Mouse (Mus musculus): ENCODE measurements around the gene Dock1. TPM values are rescaled to one million over a fixed set of nuclear protein-coding genes. Genes with fewer than 3 reads are reported as not detected.

The Dock1 gene
- polyA plus RNA-seq, 1 experiment: 1.2 TPM

DNA sequence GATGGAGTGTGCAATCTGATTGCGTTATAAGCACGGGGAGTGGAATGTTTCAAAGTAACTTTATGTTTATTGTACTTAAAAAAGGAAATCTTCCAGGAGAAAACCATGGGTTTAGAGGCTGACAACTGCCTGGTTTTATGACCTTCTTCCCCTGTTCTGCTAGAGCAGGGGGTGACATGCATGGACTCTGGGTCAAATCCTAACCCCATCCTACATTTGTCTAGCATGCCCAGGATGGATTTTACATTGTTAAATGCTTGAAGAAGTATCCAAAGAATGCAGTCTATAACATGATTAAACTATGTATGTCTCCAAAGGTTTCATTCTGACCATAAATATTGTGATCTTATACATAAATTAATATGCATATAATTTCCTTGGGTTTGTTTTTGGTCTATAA lies 229.0 kb downstream of the Dock1 start:
- peaks cover 10% of the 10 kb centered on the region for H3K36me3 ChIP-seq (replicated peaks; ENCODE audit: low read length)
- H3K27me3 ChIP-seq (replicated peaks): no peaks in the 10 kb centered on the region
- H3K9me3 ChIP-seq: no peaks in the 10 kb centered on the region
- no peak for TF ChIP-seq FLI1 (IDR thresholded peaks at IDR 0.05; ENCODE audit: low read length)
- no peak for TF ChIP-seq GATA1 (IDR thresholded peaks at IDR 0.05; ENCODE audit: borderline replicate concordance, low read length)
- H3K4me1 ChIP-seq: no peaks in the 10 kb centered on the region
- no peak overlapping the region for H3K4me3 ChIP-seq (replicated peaks)

GRCm38 (mm10) chr7:134901992-134902391 lies 231.5 kb downstream of the Dock1 start:
- H3K9me3 ChIP-seq: no peaks in the 10 kb centered on the region
- no peaks in the 10 kb centered on the region for H3K27me3 ChIP-seq (replicated peaks)
- H3K36me3 ChIP-seq (replicated peaks; ENCODE audit: low read length): peaks cover 4% of the 10 kb centered on the region
- H3K4me3 ChIP-seq (replicated peaks): no peak overlapping the region
- TF ChIP-seq GATA1 (IDR thresholded peaks at IDR 0.05; ENCODE audit: borderline replicate concordance, low read length) (no peak), FLI1 (IDR thresholded peaks at IDR 0.05; ENCODE audit: low read length) (no peak)
- H3K4me1 ChIP-seq: no peaks in the 10 kb centered on the region

DNA sequence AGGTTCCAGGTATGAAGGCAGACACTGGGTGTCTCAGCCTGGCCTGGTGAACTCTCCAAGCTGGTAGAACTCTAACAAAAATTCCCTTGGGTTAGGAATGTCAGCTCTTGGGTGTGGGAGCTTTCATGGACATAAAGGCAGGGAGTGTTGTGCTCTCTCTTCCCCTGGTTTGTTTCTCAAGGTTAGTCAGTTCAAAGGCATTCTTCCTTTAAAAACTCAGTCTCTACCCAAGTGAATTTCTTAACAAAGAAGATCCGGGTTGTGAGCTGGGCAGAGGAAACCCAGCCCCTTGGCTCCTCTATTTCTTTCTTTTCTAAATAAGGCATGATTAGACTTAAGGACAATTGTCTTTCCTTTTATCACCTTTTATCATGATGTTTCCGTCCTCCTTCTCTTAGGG lies 261.4 kb downstream of the Dock1 start:
- TF ChIP-seq GATA1 (IDR thresholded peaks at IDR 0.05; ENCODE audit: borderline replicate concordance, low read length) (no peak), FLI1 (IDR thresholded peaks at IDR 0.05; ENCODE audit: low read length) (no peak)
- Histone ChIP-seq H3K4me3 (replicated peaks) (no peak overlapping the region), H3K27me3 (replicated peaks) (peaks cover 15% of the 10 kb centered on the region), H3K9me3 (no peaks in the 10 kb centered on the region), H3K4me1 (peaks cover 5% of the 10 kb centered on the region; the same call in 1 of the 2 replicates), H3K36me3 (replicated peaks; ENCODE audit: low read length) (no peaks in the 10 kb centered on the region)

DNA sequence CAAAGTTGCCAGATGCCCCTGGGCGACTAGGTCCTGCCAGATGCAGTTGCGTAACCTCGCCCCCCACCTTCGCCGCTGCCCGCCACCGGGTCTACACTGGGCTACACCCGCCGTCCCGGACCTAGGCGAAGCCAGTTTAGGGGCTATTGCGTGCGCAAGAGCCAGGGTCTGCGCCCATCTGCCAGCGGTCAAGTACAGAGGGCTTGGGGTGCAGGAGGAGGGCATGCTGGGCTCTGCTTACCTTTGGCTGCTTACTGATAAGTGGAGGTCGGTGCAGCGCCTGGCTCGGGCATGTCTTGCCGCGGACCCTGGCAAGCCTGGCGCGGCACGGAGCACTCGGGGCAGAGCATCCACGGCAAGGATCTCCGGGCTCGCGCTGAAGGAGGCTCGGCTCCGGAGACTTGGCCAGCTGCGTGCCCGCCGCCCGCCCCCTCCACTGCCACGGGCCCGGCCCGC lies 267.0 kb downstream of the Dock1 start:
- H3K4me1 ChIP-seq: peaks cover 21% of the 10 kb centered on the region
- peaks cover 11% of the 10 kb centered on the region; the same call in 1 of the 2 replicates for H3K9me3 ChIP-seq
- TF ChIP-seq GATA1 (IDR thresholded peaks at IDR 0.05; ENCODE audit: borderline replicate concordance, low read length): no peak
- TF ChIP-seq FLI1 (IDR thresholded peaks at IDR 0.05; ENCODE audit: low read length): no peak
- peak overlapping the region; percentile 85 for H3K4me3 ChIP-seq (replicated peaks)
- H3K36me3 ChIP-seq (replicated peaks; ENCODE audit: low read length): no peaks in the 10 kb centered on the region
- peaks cover 42% of the 10 kb centered on the region for H3K27me3 ChIP-seq (replicated peaks)

DNA sequence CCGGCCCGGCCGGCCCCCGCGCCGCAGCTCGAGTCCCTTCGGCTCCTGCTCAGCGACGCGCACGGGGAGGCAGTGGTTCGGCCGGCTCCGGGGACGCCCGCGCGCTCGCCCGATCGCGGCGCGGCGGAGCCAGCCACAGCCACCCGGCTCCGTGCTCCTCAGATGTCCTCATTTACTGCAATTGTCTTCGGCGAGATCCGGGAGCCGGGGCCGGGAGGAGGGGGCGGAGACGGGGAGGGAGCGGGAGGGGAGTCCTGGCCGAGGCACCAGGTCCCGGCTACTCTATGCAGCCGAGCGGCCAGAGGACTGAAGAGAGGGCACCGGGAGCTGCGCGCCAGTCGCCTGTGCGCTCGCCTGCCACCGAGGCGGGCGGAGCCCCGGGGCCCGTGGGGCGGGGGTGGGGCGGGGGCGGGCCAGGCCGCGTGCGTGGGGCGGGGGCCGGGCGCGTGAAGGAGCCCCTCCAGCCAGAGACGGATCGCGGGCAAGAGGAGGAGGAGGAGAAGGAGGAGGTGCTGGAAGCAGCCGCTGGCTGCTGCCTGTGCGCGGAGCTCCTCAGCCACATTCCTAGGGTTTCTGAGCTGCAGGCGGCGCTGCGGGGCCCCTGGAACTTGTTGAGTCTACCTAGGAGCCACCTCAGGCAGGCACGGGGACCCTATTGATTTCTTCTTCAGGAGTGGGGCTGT lies 267.6 kb downstream of the Dock1 start, which contains the start of gene Fam196a:
Gene Fam196a (minus strand): TSS at position 504 of the 683 bp plus-strand sequence.
- H3K9me3 ChIP-seq: peaks cover 11% of the 10 kb centered on the region; the same call in 1 of the 2 replicates
- peaks cover 21% of the 10 kb centered on the region for H3K4me1 ChIP-seq
- TF ChIP-seq GATA1 (IDR thresholded peaks at IDR 0.05; ENCODE audit: borderline replicate concordance, low read length): no peak
- no peak for TF ChIP-seq FLI1 (IDR thresholded peaks at IDR 0.05; ENCODE audit: low read length)
- peaks cover 42% of the 10 kb centered on the region for H3K27me3 ChIP-seq (replicated peaks)
- H3K4me3 ChIP-seq (replicated peaks): peak within 1 kb of the TSS; percentile 85
- no peaks in the 10 kb centered on the region for H3K36me3 ChIP-seq (replicated peaks; ENCODE audit: low read length)

GRCm38 (mm10) chr7:134941891-134942290 lies 271.4 kb downstream of the Dock1 start:
- Histone ChIP-seq H3K4me3 (replicated peaks) (no peak overlapping the region), H3K27me3 (replicated peaks) (peaks cover 27% of the 10 kb centered on the region), H3K9me3 (peaks cover 11% of the 10 kb centered on the region; the same call in 1 of the 2 replicates), H3K36me3 (replicated peaks; ENCODE audit: low read length) (no peaks in the 10 kb centered on the region), H3K4me1 (peaks cover 22% of the 10 kb centered on the region)
- TF ChIP-seq GATA1 (IDR thresholded peaks at IDR 0.05; ENCODE audit: borderline replicate concordance, low read length): no peak
- TF ChIP-seq FLI1 (IDR thresholded peaks at IDR 0.05; ENCODE audit: low read length): no peak

DNA sequence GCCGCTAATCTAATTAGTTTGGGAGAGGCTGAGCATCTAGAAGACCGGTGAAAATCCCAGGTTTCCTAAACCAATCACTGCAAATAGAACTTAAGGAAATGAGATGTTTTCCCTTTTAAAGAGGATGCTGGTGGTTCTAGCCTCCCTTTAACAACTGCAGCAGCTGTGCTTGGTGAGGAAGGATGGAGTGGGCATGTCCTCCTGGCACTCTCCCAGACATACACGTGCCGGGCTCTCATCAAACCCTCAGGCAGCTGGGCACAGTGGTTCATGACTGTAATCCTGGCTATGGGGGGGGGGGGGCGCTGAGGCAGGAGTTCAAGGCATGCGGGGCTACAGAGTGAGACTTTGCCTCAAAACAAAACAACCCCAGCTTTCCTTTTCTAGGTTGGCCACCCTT lies 272.6 kb downstream of the Dock1 start:
- Histone ChIP-seq H3K9me3 (peaks cover 7% of the 10 kb centered on the region), H3K36me3 (replicated peaks; ENCODE audit: low read length) (no peaks in the 10 kb centered on the region), H3K4me3 (replicated peaks) (no peak overlapping the region), H3K27me3 (replicated peaks) (peaks cover 15% of the 10 kb centered on the region), H3K4me1 (peaks cover 14% of the 10 kb centered on the region)
- TF ChIP-seq GATA1 (IDR thresholded peaks at IDR 0.05; ENCODE audit: borderline replicate concordance, low read length) (no peak), FLI1 (IDR thresholded peaks at IDR 0.05; ENCODE audit: low read length) (no peak)

- Histone ChIP-seq H3K4me1 (peaks cover 14% of the 10 kb centered on the region), H3K9me3 (peaks cover 7% of the 10 kb centered on the region), H3K27me3 (replicated peaks) (peaks cover 9% of the 10 kb centered on the region), H3K36me3 (replicated peaks; ENCODE audit: low read length) (no peaks in the 10 kb centered on the region), H3K4me3 (replicated peaks) (no peak overlapping the region)
- TF ChIP-seq GATA1 (IDR thresholded peaks at IDR 0.05; ENCODE audit: borderline replicate concordance, low read length): no peak
- no peak for TF ChIP-seq FLI1 (IDR thresholded peaks at IDR 0.05; ENCODE audit: low read length)
These were observed 273.2 kb downstream of the Dock1 start for GRCm38 (mm10) chr7:134943701-134944100.

DNA sequence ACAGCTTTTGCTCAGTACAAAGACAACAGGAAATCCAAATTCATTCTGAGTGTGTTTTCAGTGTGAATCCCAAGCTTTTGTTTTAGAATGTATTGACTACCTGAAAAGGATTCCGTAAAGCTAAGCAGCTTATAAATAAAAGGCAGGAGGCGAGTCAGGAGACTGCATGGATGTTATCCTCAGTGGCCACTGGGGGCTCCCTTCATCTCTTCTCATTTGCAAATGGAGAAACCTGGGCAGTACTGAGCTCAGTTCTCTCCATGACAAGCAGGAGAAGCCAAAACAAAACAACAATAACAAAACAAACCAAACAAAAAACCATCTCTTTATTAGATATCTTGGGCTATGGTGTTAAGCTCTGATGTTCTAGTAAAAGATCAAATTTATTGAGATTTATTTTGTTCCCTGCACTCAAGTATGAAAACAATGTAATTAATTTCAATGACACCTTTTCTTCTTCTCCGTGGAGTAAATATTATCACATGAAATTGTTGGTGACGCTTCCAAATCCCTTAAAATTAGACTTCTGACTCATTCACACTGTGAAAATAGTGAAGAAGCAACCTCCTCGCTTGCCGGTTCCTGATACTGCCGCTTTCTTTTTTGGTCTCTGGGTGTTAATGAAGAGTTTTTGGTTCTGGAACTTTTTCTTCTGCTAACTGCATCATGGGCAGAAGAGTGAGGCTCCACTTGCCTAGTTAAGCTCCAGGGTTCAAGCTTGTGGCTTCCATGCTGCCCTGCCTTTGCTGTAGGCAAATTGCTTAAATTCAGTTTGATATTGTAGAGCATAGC lies 275.7 kb downstream of the Dock1 start:
- H3K4me3 ChIP-seq (replicated peaks): no peak overlapping the region
- no peaks in the 10 kb centered on the region for H3K27me3 ChIP-seq (replicated peaks)
- TF ChIP-seq FLI1 (IDR thresholded peaks at IDR 0.05; ENCODE audit: low read length): no peak
- no peak for TF ChIP-seq GATA1 (IDR thresholded peaks at IDR 0.05; ENCODE audit: borderline replicate concordance, low read length)
- H3K9me3 ChIP-seq: peaks cover 4% of the 10 kb centered on the region
- peaks cover 6% of the 10 kb centered on the region; the same call in 1 of the 2 replicates for H3K4me1 ChIP-seq
- H3K36me3 ChIP-seq (replicated peaks; ENCODE audit: low read length): no peaks in the 10 kb centered on the region

DNA sequence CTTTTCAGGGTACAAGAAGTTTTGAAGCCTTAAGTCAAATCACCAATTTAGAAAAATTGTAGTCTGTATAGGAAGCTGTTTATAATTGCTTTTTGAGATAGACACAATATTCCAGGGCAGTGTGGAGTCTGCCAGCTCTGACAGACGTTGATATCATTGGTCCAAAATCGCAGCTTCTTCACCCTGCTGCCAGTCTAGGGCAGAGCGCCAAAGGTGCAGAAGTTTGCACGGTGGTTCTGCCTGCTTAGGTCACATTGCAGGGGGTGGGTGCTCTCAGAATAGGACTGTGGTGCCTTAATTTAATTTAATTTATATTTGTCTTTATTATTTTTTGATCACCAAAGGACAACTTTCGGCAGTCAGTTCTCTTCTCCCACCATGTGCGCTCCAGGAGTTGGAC lies 288.6 kb downstream of the Dock1 start:
- Histone ChIP-seq H3K36me3 (replicated peaks; ENCODE audit: low read length) (no peaks in the 10 kb centered on the region), H3K4me1 (no peaks in the 10 kb centered on the region), H3K27me3 (replicated peaks) (no peaks in the 10 kb centered on the region), H3K9me3 (peaks cover 2% of the 10 kb centered on the region; the same call in 1 of the 2 replicates), H3K4me3 (replicated peaks) (no peak overlapping the region)
- TF ChIP-seq FLI1 (IDR thresholded peaks at IDR 0.05; ENCODE audit: low read length) (no peak), GATA1 (IDR thresholded peaks at IDR 0.05; ENCODE audit: borderline replicate concordance, low read length) (no peak)
